Mouse (Mus musculus) frontal cortex, postnatal 10 days (tissue): ENCODE measurements around the gene Tldc2.

ENCODE experiments used
- DNase-seq, 2 experiments: peaks; one replicate each; pipeline ENCODE4 v3.0.0; 2022; ENCODE audit warnings: low spot score in 2 of 2, mixed read lengths in 1 of 2

Gene Tldc2

GRCm38 (mm10) chr2:157127370-157127769 is 40.5 kb downstream of the Tldc2 start:
- no peak for DNase-seq

- DNase-seq, result peak in 1 of 2 experiments; percentile 11
These were observed 41.2 kb downstream of the Tldc2 start for GRCm38 (mm10) chr2:157128072-157128471.

GRCm38 (mm10) chr2:157129096-157129495 is 42.2 kb downstream of the Tldc2 start:
- DNase-seq, result no peak

GRCm38 (mm10) chr2:157129601-157130164 is 42.8 kb downstream of the Tldc2 start:
- DNase-seq, result no peak

- no peak for DNase-seq
These were observed 44.1 kb downstream of the Tldc2 start for GRCm38 (mm10) chr2:157130813-157131514.

- DNase-seq, result no peak
These were observed 45.2 kb downstream of the Tldc2 start for GRCm38 (mm10) chr2:157132086-157132485.

- no peak for DNase-seq
These were observed 46.1 kb downstream of the Tldc2 start for GRCm38 (mm10) chr2:157132686-157133540.

GRCm38 (mm10) chr2:157133769-157134478 is 47.1 kb downstream of the Tldc2 start:
- DNase-seq, result no peak

- peak in 1 of 2 experiments; percentile 9 for DNase-seq
These were observed 47.6 kb downstream of the Tldc2 start for GRCm38 (mm10) chr2:157134479-157134931.

- DNase-seq, result peak; percentile 79 to 85
These were observed 48.2 kb downstream of the Tldc2 start, which contains the start of gene Samhd1 for GRCm38 (mm10) chr2:157135014-157135413. Samhd1 (minus strand) TSS chr2:157135265.

GRCm38 (mm10) chr2:157135529-157136120 is 48.8 kb downstream of the Tldc2 start:
- no peak for DNase-seq

GRCm38 (mm10) chr2:157136176-157136575 is 49.3 kb downstream of the Tldc2 start:
- no peak for DNase-seq

- DNase-seq, result no peak
These were observed 49.8 kb downstream of the Tldc2 start for GRCm38 (mm10) chr2:157136646-157137045.

- no peak for DNase-seq
These were observed 51.3 kb downstream of the Tldc2 start for GRCm38 (mm10) chr2:157137959-157138731.

GRCm38 (mm10) chr2:157138808-157139207 is 52.0 kb downstream of the Tldc2 start:
- DNase-seq, result no peak

GRCm38 (mm10) chr2:157139251-157139802 is 52.5 kb downstream of the Tldc2 start:
- DNase-seq, result no peak

GRCm38 (mm10) chr2:157141962-157142361 is 55.1 kb downstream of the Tldc2 start:
- no peak for DNase-seq

- DNase-seq, result no peak
These were observed 57.3 kb downstream of the Tldc2 start for GRCm38 (mm10) chr2:157144132-157144531.

- DNase-seq, result no peak
These were observed 58.3 kb downstream of the Tldc2 start for GRCm38 (mm10) chr2:157145173-157145572.
